Mouse (Mus musculus) layer of hippocampus, adult 18-20 months (tissue): Measurements from ENCODE around the gene Rtf2. TPM values are rescaled to one million over a fixed set of nuclear protein-coding genes. Genes with fewer than 3 reads are reported as not detected.

Experiments used
- DNase-seq, 2 experiments: peaks; one replicate each; pipeline ENCODE4 v3.0.0; 2022; ENCODE audit warnings: low spot score in 2 of 2
- long read RNA-seq: library from polyadenylated mRNA; stranded (forward); transcript quantifications from one replicate; pipeline ENCODE4 v2.0.0, GENCODE M21; 2021
- total RNA-seq, 2 experiments: library from RNA; stranded (reverse); gene quantifications; 2 replicates each; pipeline ENCODE4 v1.2.3; 2021

Rtf2 gene
- total RNA-seq = 10 to 100 TPM; 67.7 to 72.2 TPM
- long read RNA-seq, transcript Rtf2-201 (9 exons, 2,173 nt) = major isoform, 139 of 147 reads
- long read RNA-seq, partial matches to known transcripts = 3 of 147 reads
- long read RNA-seq, other reads (novel, unspliced or antisense) = 5 of 147 reads

- peak; percentile 99 to 100 for DNase-seq
Measured at GRCm38 (mm10) chr2:172439843-172440639, at the start of gene Rtf2. Rtf2 (plus strand) TSS chr2:172440556.

DNA sequence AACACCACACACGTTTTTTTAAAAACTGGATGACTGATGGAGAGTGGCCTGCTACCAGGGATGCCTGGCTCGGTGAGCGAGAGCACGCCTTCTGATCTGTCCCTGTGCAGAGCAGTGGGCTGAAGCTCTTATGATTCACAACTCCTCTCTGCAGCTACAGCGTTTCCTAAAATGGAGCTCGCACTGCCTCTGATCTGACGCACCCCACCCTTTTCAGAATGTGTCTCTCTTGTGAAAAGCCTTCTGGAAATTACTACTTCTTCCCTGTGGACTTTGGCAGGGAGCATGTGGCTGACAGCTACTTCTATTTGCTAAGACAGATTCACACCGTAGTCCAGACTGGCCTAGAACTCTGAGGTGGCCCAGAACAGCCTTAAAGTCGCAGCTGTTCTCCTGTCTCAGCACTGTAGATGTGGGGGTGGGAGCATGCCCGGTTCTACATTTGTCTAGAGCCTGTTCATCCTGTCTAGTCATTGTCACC lies 48.3 kb upstream of the Rtf2 start:
- DNase-seq = peak; percentile 42 to 67

GRCm38 (mm10) chr2:172393391-172394051 lies 46.8 kb upstream of the Rtf2 start, which contains the start of gene Cass4:
Cass4 (plus strand) TSS chr2:172393794.
- DNase-seq = no peak

GRCm38 (mm10) chr2:172394052-172394392 lies 46.3 kb upstream of the Rtf2 start:
- DNase-seq = no peak

- DNase-seq = no peak
Measured at GRCm38 (mm10) chr2:172394671-172395070, 45.7 kb upstream of the Rtf2 start.

DNA sequence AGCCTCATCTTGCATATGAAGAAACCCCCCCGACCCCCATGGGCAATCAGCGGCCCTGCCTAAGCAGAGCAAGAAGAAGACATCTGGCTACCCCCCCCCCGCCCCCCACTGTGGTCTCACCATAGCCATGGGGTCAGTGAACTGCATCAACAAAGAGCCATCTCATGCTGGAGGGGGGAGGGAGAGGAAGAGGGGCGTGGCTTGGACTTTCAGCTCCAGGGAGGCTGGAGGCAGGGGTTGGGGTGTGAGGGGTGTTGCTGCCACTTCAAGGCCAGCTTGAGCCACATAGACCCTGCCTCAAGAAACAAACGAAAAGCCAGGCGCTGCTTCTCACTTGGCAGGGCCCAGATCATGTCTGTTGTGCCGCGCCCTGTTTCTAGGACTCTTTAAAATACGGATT lies 44.4 kb upstream of the Rtf2 start:
- no peak for DNase-seq

- DNase-seq = no peak
Measured at GRCm38 (mm10) chr2:172399901-172400300, 40.5 kb upstream of the Rtf2 start.

- no peak for DNase-seq
Measured at GRCm38 (mm10) chr2:172401116-172401825, 39.1 kb upstream of the Rtf2 start.

DNA sequence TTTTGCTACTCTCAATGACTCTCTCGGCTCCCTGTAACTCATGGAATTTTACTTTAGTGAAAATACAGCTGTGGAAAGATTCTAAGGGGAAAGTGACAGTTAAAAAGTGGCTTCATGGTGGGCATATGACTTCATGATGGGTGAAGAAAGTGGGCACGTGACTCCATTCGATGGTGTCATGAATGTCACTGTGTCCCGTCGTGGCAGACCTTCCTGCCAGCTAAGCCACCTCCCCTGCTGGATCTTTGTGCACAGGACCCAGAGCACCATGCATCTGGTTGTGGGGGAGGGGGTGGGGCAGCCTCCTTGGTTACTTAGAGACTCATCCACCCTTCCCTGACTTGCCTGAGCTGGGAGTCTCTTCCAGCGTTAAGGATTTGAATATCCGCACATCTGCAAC lies 36.1 kb upstream of the Rtf2 start:
- no peak for DNase-seq

DNA sequence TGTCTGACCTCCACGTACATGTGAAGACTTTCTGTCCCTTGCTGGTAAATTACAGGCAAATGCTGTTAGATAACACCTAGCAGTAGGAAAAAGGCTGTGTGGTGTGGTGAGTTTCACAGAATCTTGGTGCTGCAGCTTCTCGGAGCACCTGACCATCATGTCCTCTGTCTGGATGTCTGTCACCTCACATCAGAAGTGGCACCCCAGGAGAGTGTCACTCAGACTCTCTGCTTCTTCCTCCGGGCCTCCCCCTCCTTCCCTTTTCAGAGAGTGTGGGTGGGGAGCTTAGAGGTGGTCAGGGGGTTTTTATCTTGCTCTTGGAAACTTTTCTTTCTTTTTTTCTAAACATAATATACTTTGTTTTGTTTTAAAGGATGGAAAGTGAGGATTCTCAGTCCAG lies 35.3 kb upstream of the Rtf2 start:
- DNase-seq = no peak

DNA sequence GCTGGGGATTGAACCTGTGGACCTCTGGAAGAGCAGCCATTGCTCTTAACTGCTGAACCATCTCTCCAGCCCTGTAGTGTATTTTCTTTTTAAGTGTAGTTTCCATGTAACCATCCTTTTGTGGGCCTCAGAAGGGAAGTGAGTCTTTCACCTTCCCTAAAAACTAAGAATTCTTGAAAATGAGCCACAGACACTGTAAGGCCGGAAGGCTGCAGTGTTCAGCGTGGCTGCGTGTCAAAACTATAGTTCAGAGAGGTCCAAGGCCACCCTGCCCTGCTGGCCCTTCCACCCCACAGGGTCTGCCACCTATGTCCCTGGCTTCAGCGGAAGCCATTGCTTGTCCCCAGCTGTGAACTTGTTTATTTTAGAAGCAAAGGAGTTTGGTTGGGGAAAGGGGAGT lies 34.2 kb upstream of the Rtf2 start:
- no peak for DNase-seq

DNA sequence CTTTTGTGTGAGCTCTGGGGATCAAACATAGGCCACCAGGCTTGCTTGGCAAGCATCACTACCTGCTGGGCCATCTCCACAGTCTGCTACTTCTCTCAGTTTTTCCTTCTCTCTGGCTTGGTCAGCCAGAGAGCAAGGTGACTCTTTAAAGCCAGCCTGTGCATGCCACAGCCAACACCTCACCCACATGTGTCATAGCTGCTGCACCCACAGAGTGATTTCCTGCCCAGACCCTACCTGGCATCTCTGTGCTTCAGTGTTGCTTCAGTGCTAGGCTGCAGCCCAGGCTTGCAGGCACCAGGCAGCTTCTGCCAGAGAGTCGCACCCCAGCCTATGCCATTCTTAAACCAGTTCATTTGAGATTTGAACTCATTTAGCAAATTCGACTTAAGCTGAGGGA lies 32.9 kb upstream of the Rtf2 start:
- no peak for DNase-seq

- no peak for DNase-seq
Measured at GRCm38 (mm10) chr2:172410686-172411085, 29.7 kb upstream of the Rtf2 start.

DNA sequence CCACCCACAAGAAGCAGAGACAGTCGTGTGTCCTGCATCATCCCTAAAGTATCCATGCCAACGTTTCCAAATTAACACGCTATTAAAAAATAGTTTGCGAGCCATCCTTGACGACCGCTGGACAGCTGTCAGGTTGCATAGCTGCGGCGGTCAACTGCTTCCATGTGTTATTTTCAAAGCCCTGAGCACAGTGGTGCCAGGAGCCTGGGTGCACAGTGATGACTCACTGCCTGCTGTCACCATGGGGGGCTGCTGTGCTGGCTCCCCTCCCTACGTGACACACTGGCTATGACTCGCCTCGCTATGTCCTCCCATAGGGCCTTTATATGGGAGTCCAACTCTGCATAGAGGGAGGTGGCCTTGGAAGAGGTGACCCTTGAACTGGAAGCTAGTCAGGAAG lies 29.3 kb upstream of the Rtf2 start:
- DNase-seq = peak in 1 of 2 experiments; percentile 38

DNA sequence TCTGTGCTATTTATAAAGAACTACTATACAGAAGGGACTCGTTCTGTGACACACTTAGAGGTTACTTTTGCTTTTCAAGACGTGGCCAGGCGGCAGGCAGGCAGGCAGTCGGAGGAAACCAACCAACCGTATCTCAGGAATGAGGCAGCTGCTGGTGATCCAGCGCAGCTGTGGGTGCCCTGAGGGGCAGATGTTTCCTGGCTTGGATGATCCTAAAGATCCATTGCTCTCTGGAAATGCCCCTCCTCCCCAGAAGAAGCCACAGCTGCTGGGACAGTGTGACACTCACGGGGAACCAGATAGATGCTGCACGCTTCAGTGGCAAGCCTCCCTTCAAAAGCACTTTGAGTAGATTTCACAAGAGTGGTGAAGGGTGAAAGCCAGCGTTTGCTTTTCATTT lies 27.9 kb upstream of the Rtf2 start:
- no peak for DNase-seq

DNA sequence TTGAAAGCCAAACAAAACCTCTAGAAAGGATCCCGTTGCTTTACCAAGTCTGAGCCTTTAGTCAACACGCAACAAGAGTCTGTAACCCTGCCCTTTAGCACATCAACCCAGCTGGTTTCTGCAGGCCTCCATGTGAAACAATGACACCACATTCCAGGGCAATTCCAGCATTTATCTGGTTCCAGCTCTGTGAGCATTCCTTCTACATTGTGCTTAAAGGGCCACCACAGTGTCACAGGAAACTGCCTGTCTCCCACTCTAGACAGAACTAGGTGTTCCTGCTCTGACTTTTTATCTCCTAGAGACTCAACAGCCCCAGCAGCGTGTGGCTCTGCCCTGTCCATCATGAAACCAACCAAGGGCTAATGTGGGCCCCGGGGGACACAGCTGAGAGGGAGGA lies 27.1 kb upstream of the Rtf2 start:
- DNase-seq = no peak

DNA sequence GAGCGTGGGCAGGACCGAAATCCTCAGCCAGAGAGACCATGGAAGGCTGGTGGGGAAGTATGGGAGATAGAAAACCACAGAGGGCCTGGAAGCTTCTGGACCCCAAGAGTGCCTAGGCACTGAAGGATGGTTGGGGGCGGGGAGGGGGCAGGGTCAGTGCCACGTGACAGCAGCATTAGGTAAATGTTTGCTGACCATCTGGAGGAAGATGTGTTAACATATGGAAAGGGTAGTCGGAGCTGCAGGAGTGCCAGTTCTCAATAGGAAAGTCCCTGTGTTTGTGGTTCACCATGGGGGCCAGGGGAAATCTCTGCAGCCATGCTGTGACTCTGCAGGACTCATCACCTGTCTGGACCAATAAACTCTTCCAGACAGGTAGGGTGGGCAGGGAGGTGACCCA lies 26.5 kb upstream of the Rtf2 start:
- no peak for DNase-seq

DNA sequence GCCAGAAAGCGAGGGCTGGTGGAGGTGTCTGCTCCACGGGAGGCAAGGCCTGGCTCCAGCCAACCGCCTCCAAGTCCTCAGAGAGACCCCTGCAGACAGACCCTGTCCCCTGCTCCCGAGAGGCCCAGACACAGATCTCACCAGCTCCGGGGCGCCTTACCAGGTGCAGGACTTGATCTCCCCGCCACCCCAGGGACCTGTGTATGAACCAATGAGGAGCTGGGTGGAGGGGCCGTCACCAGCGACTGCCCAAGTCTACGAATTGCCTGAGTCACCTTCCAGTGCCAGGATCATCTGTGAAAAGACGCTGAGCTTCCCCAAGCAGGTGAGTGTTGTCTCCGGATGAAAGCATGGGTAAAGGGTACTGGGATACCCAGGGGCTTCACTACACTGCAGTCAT lies 24.1 kb upstream of the Rtf2 start:
- no peak for DNase-seq

DNA sequence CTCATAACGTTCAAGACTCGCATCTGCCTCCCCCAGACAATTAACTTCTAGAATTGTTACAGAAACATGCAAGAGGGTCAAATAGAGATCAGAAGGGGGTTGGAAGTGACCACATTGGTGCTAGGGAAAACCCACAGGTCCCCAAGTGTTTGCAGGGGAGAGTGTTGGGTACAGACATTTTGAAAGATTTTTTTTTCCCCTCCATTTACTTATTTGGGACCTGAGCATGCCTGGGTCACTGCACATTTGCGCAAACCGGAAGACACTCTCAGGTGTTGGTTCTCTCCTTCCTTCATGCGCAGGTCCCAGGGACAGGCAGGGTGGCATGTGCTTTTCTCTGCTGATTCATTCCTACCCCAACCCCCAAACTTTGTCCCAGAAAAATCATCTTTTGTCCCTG lies 23.5 kb upstream of the Rtf2 start:
- no peak for DNase-seq

DNA sequence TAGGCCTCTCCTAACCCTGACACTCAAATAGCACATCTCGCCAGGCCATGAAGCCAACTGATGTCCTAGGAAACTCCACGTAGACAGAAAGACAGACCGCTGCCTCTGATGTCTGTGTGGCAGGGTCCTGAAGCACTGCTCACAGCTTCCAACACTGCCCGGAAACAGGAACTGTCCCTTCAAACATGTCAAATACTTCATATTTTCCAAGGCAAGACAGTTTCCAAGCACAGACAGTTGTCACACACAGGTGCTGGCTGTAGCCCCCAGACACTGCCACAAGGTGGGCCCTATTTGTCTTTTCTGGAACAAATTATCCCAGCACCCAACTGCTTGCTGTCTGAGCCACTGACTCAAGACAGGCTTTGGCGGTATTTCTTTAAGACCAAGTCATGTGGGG lies 22.1 kb upstream of the Rtf2 start:
- DNase-seq = no peak

DNA sequence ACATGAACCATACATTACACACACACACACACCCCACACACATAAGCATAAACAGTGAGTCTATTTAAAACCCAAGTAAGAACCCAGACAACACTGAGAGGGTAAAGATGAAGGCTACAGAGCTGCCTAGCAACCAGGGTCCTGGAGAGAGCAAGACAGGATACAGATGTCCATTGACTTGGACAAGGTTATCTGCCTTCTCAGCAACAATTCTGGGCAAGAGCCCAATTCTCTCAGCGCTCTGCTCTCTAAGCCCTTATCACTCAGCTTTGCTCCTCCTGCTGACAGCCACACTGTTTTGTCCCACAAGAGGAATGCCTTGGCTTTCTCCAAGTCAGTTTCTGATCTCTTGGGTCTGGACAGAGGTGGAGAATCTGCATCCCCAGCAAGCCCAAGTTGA lies 9.7 kb upstream of the Rtf2 start:
- DNase-seq = no peak

DNA sequence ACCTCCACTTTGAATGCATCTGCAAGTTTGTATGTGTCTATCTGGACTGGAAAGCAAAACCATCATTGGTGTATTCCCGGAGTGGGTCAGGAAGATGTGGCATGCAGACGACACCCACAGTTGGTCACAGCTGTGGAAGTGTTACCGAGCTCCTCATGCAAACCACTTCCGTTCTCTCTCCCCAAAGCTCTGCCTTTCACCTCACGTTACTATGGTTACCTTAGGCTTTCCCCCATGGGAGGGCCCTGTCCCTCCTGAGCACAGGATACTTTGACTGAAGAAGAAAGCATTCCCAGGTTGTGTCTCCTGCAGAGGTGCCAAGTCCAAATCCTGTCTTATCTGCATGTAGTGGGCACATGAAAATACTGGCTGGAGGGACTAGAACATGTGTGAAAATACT lies 6.6 kb upstream of the Rtf2 start:
- DNase-seq = no peak
